Mouse (Mus musculus) liver, embryonic 14.5 days (tissue): ENCODE measurements around the gene Tspan11. TPM values are rescaled to one million over a fixed set of nuclear protein-coding genes. Genes with fewer than 3 reads are reported as not detected.

Experiments
- ATAC-seq: fragments of 200-750 bp; cut with Nextera tagmentation; 2 replicates; pipeline ENCODE4 v1.8.0; 2017; ENCODE audit warnings: moderate number of reproducible peaks, mild to moderate bottlenecking, moderate library complexity; ENCODE audit not compliant: insufficient read depth
- DNase-seq, 3 experiments: peaks; one replicate each; pipeline ENCODE4 v3.0.0-alpha.2; 2012 to 2013; ENCODE audit warnings: low read depth in 3 of 3, low spot score in 3 of 3
- H3K27ac ChIP-seq: fragments of 300-500 bp; sonication (generic); 2 replicates; pipeline ENCODE4 v1.5.1; 2014; ENCODE audit warnings: moderate library complexity, mild to moderate bottlenecking, control low read depth, inconsistent platforms
- H3K27me3 ChIP-seq: fragments of 300-500 bp; sonication (generic); 2 replicates; pipeline ENCODE4 v1.6.1; 2014; ENCODE audit warnings: mild to moderate bottlenecking, low read length, moderate library complexity; ENCODE audit not compliant: control insufficient read depth, insufficient read depth
- H3K36me3 ChIP-seq: fragments of 300-500 bp; sonication (generic); replicated peaks from 2 replicates; pipeline ENCODE4 v1.6.1; 2014; ENCODE audit warnings: low read depth; ENCODE audit not compliant: control insufficient read depth, insufficient read depth
- H3K4me1 ChIP-seq, 2 experiments: fragments of 200-500 bp in 1 of 2; fragments of 300-500 bp in 1 of 2; sonication (generic) in 1 of 2; replicated peaks; 2 replicates each; pipeline ENCODE4 v1.6.1; 2012 to 2014; ENCODE audit warnings: antibody characterized with exemption in 1 of 2, inconsistent platforms in 1 of 2, low read length in 1 of 2; ENCODE audit not compliant: control insufficient read depth in 2 of 2, insufficient read depth in 2 of 2
- H3K4me2 ChIP-seq: fragments of 300-500 bp; sonication (generic); 2 replicates; pipeline ENCODE4 v1.6.1; 2014; ENCODE audit warnings: low read depth, mild to moderate bottlenecking, control low read depth, moderate library complexity
- H3K4me3 ChIP-seq, 2 experiments: fragments of 200-500 bp in 1 of 2; fragments of 300-500 bp in 1 of 2; sonication (generic) in 1 of 2; 2 replicates each; pipeline ENCODE4 v1.5.1; 2012 to 2014; ENCODE audit warnings: low read depth in 2 of 2, low read length in 2 of 2, mild to moderate bottlenecking in 2 of 2, control low read depth in 1 of 2, inconsistent platforms in 1 of 2, moderate library complexity in 1 of 2; ENCODE audit not compliant: insufficient read depth in 1 of 2
- H3K9ac ChIP-seq: fragments of 300-500 bp; sonication (generic); replicated peaks from 2 replicates; pipeline ENCODE4 v1.6.1; 2014; ENCODE audit warnings: mild to moderate bottlenecking, control low read depth, moderate library complexity
- H3K9me3 ChIP-seq: fragments of 300-500 bp; sonication (generic); 2 replicates; pipeline ENCODE4 v1.6.1; 2016; ENCODE audit warnings: low read length, mixed read lengths; ENCODE audit not compliant: control insufficient read depth
- CTCF ChIP-seq: IDR thresholded peaks from 2 replicates; pipeline ENCODE4 v1.5.1; 2016; ENCODE audit warnings: antibody characterized with exemption, low read depth, control low read depth
- EP300 ChIP-seq: IDR thresholded peaks from 2 replicates; pipeline ENCODE4 v1.6.1; 2016; ENCODE audit warnings: antibody characterized with exemption, low read depth
- WGBS: fragments of 180-500 bp; shearing (Covaris S2); extraction: QIAGEN DNeasy Blood & Tissue Kit; methylation state at CpG from one replicate; pipeline ENCODE4 v1.1.7; 2014; ENCODE audit not compliant: insufficient replicate concordance; 5-methylcytosine and 5-hydroxymethylcytosine counted together
- polyA plus RNA-seq, 2 experiments: library from polyadenylated mRNA; depleted of rRNA in 1 of 2; stranded (reverse) in 1 of 2; unstranded in 1 of 2; fragments of >200 nt; fragmentation: Nextera tagmentation in 1 of 2; extraction: Ambion mirVana in 1 of 2; gene quantifications; 2 replicates each; pipeline versions ENCODE4 v1.2.1 to v1.2.3; 2012 to 2014

Tspan11 gene
- polyA plus RNA-seq, 2 experiments: 0.07 to 0.23 TPM

- WGBS: 18% methylated on average over 6 of the region's 6 CpGs
- Histone ChIP-seq H3K4me1 (no peaks in the 10 kb centered on the region), H3K9ac (no peak overlapping the region), H3K4me2 (no peak overlapping the region), H3K4me3 (no peak overlapping the region), H3K9me3 (no peaks in the 10 kb centered on the region), H3K27me3 (no peaks in the 10 kb centered on the region), H3K36me3 (no peaks in the 10 kb centered on the region), H3K27ac (no peak overlapping the region)
- no peak for DNase-seq
- ATAC-seq: no peak
- no peak for TF ChIP-seq CTCF
- no peak for TF ChIP-seq EP300
These were observed 7.6 kb downstream of the Tspan11 start for GRCm38 (mm10) chr6:127894999-127895398.

GRCm38 (mm10) chr6:127896425-127896824 is 9.0 kb downstream of the Tspan11 start:
- H3K9me3 ChIP-seq: no peaks in the 10 kb centered on the region
- H3K4me3 ChIP-seq: no peak overlapping the region
- 56% methylated on average over 3 of the region's 3 CpGs for WGBS
- no peak for TF ChIP-seq EP300
- TF ChIP-seq CTCF: no peak
- ATAC-seq: no peak
- no peaks in the 10 kb centered on the region for H3K4me1 ChIP-seq
- no peaks in the 10 kb centered on the region for H3K27me3 ChIP-seq
- no peak overlapping the region for H3K27ac ChIP-seq
- H3K4me2 ChIP-seq: no peak overlapping the region
- DNase-seq: no peak
- no peaks in the 10 kb centered on the region for H3K36me3 ChIP-seq
- no peak overlapping the region for H3K9ac ChIP-seq

- Histone ChIP-seq H3K9ac (no peak overlapping the region), H3K36me3 (no peaks in the 10 kb centered on the region), H3K27me3 (no peaks in the 10 kb centered on the region), H3K9me3 (no peaks in the 10 kb centered on the region), H3K27ac (no peak overlapping the region), H3K4me1 (no peaks in the 10 kb centered on the region), H3K4me3 (no peak overlapping the region), H3K4me2 (no peak overlapping the region)
- 82% methylated on average over 3 of the region's 3 CpGs for WGBS
- TF ChIP-seq EP300 (no peak), CTCF (no peak)
- no peak for ATAC-seq
- DNase-seq: no peak
These were observed 10.0 kb downstream of the Tspan11 start for GRCm38 (mm10) chr6:127897342-127897741.

GRCm38 (mm10) chr6:127900062-127900461 is 12.7 kb downstream of the Tspan11 start:
- ATAC-seq: no peak
- H3K36me3 ChIP-seq: no peaks in the 10 kb centered on the region
- no peak overlapping the region for H3K4me2 ChIP-seq
- TF ChIP-seq CTCF: no peak
- TF ChIP-seq EP300: no peak
- no peaks in the 10 kb centered on the region for H3K4me1 ChIP-seq
- no peak overlapping the region for H3K9ac ChIP-seq
- H3K4me3 ChIP-seq: no peak overlapping the region
- no peak for DNase-seq
- H3K27me3 ChIP-seq: no peaks in the 10 kb centered on the region
- WGBS: 63% methylated on average over 6 of the region's 6 CpGs
- H3K27ac ChIP-seq: no peak overlapping the region
- no peaks in the 10 kb centered on the region for H3K9me3 ChIP-seq

- H3K27ac ChIP-seq: no peak overlapping the region
- no peaks in the 10 kb centered on the region for H3K27me3 ChIP-seq
- ATAC-seq (no peak), DNase-seq (no peak)
- no peak overlapping the region for H3K4me3 ChIP-seq
- no peaks in the 10 kb centered on the region for H3K36me3 ChIP-seq
- WGBS: 60% methylated on average over 3 of the region's 3 CpGs
- TF ChIP-seq EP300 (no peak), CTCF (no peak)
- no peaks in the 10 kb centered on the region for H3K9me3 ChIP-seq
- no peak overlapping the region for H3K4me2 ChIP-seq
- no peaks in the 10 kb centered on the region for H3K4me1 ChIP-seq
- H3K9ac ChIP-seq: no peak overlapping the region
These were observed 13.9 kb downstream of the Tspan11 start for GRCm38 (mm10) chr6:127901261-127901660.
